Mouse (Mus musculus) CH12.LX (cell line): ENCODE results near the gene Myom1.

ENCODE experiments used
- MAX ChIP-seq: IDR thresholded peaks from 2 replicates; pipeline ENCODE4 v1.6.1; 2011; ENCODE audit warnings: low read length, improper control_type of control experiment
- POLR2A ChIP-seq: IDR thresholded peaks from 2 replicates; pipeline ENCODE4 v1.6.1; 2011; ENCODE audit warnings: low read depth, mild to moderate bottlenecking, improper control_type of control experiment, low read length

DNA sequence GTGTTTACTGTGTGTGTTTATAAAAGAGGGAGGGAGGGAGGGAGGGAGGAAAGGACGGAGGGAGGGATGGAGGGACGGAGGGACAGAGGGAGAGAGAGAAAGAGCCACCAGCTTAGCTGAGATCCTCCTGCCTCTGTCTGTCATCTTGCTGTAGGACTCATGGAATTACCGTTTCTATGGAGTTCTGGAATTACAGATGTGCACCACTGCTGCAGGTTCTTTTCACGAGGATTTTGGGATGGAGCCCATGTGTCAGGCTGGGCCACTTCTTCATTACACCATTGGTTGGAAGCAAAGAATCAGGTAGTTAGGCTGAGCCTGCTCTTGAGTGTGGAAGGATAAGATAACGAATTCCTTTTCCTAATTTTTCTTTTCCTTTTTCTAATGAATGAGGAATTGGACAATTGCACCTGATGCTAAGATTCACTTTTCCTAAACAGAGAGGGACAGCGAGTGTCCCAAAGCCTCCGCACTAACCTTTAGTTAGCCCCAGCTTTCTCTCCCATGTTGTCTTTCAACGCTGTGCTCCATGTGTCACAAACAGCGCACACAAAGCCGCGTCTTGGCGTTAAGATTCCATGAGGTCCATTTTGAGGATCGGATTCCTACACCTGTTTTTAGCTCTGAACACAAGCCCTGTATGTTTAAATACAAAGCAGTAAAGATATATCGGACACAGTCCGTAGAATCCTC, 16.3 kb downstream of the Myom1 start:
- no peak for TF ChIP-seq POLR2A
- TF ChIP-seq MAX, result no peak
